Mouse (Mus musculus) midbrain, embryonic 10.5 days (tissue): ENCODE results near the gene 4933427D14Rik. TPM values are rescaled to one million over a fixed set of nuclear protein-coding genes. Genes with fewer than 3 reads are reported as not detected.
"Not testable (repeated sequence)": the region's sequence is repeated elsewhere in the genome, so short reads cannot be mapped to it uniquely, and the experiment has no call there.

Experiments
- DNase-seq: peaks from one replicate; pipeline ENCODE4 v3.0.0-alpha.2; 2017; ENCODE audit warnings: low spot score
- H3K27ac ChIP-seq: fragments of 300-500 bp; sonication (generic); replicated peaks from 2 replicates; pipeline ENCODE4 v1.5.1; 2016; ENCODE audit warnings: mild to moderate bottlenecking
- H3K27me3 ChIP-seq: fragments of 300-500 bp; sonication (generic); 2 replicates; pipeline ENCODE4 v1.6.1; 2016; ENCODE audit warnings: low read depth, mild to moderate bottlenecking; ENCODE audit not compliant: poor library complexity, severe bottlenecking
- H3K36me3 ChIP-seq: fragments of 300-500 bp; sonication (generic); 2 replicates; pipeline ENCODE4 v1.6.1; 2016; ENCODE audit warnings: mild to moderate bottlenecking, moderate library complexity
- H3K4me1 ChIP-seq: fragments of 300-500 bp; sonication (generic); 2 replicates; pipeline ENCODE4 v1.6.1; 2016
- H3K4me3 ChIP-seq: fragments of 300-500 bp; sonication (generic); 2 replicates; pipeline ENCODE4 v1.5.1; 2016; ENCODE audit warnings: mild to moderate bottlenecking, moderate library complexity
- H3K9me3 ChIP-seq: fragments of 300-500 bp; sonication (generic); replicated peaks from 2 replicates; pipeline ENCODE4 v1.6.1; 2016; ENCODE audit warnings: mild to moderate bottlenecking
- WGBS: fragments of 180-500 bp; shearing (Covaris S2); methylation state at CpG from one replicate; pipeline ENCODE4 v1.1.7; 2016; 5-methylcytosine and 5-hydroxymethylcytosine counted together
- polyA plus RNA-seq: library from polyadenylated mRNA; unstranded; fragments of >200 nt; fragmentation: Nextera tagmentation; extraction: Ambion mirVana; gene quantifications from 2 replicates; pipeline ENCODE4 v1.2.1, GENCODE M21; 2016

Gene 4933427D14Rik
- polyA plus RNA-seq, 1 experiment from 2014 or later, result 19.0 TPM

- Histone ChIP-seq H3K27me3 (no peaks in the 10 kb centered on the region), H3K4me3 (no peak overlapping the region), H3K4me1 (no peaks in the 10 kb centered on the region), H3K36me3 (peaks cover 78% of the 10 kb centered on the region), H3K9me3 (no peaks in the 10 kb centered on the region), H3K27ac (no peak overlapping the region)
- no peak for DNase-seq
- 89% methylated on average over 4 of the region's 4 CpGs for WGBS
These were observed 23.0 kb downstream of the 4933427D14Rik start for GRCm38 (mm10) chr11:72184252-72184651.

GRCm38 (mm10) chr11:72181136-72181535, 26.1 kb downstream of the 4933427D14Rik start:
- WGBS, result 89% methylated on average over 4 of the region's 4 CpGs
- DNase-seq, result no peak
- Histone ChIP-seq H3K9me3 (no peaks in the 10 kb centered on the region), H3K27ac (no peak overlapping the region), H3K27me3 (no peaks in the 10 kb centered on the region), H3K4me3 (no peak overlapping the region), H3K4me1 (peaks cover 16% of the 10 kb centered on the region), H3K36me3 (peaks cover 80% of the 10 kb centered on the region)

- Histone ChIP-seq H3K4me1 (peaks cover 16% of the 10 kb centered on the region), H3K4me3 (no peak overlapping the region), H3K36me3 (peaks cover 81% of the 10 kb centered on the region), H3K27me3 (no peaks in the 10 kb centered on the region), H3K27ac (no peak overlapping the region), H3K9me3 (no peaks in the 10 kb centered on the region)
- DNase-seq, result no peak
- WGBS, result 94% methylated on average over 5 of the region's 5 CpGs
These were observed 26.7 kb downstream of the 4933427D14Rik start for GRCm38 (mm10) chr11:72180556-72180955.

- Histone ChIP-seq H3K4me1 (peaks cover 16% of the 10 kb centered on the region), H3K27me3 (no peaks in the 10 kb centered on the region), H3K27ac (no peak overlapping the region), H3K9me3 (no peaks in the 10 kb centered on the region), H3K4me3 (no peak overlapping the region), H3K36me3 (peaks cover 96% of the 10 kb centered on the region)
- no peak for DNase-seq
- WGBS, result 31% methylated on average over 3 of the region's 3 CpGs
These were observed 30.7 kb downstream of the 4933427D14Rik start for GRCm38 (mm10) chr11:72176553-72176952.

GRCm38 (mm10) chr11:72175966-72176365, 31.3 kb downstream of the 4933427D14Rik start:
- no peak for DNase-seq
- H3K4me1 ChIP-seq, result peaks cover 16% of the 10 kb centered on the region
- no peak overlapping the region for H3K27ac ChIP-seq
- H3K9me3 ChIP-seq, result no peaks in the 10 kb centered on the region
- H3K36me3 ChIP-seq, result peaks cover 91% of the 10 kb centered on the region
- no peak overlapping the region for H3K4me3 ChIP-seq
- H3K27me3 ChIP-seq, result no peaks in the 10 kb centered on the region
- 81% methylated on average over 5 of the region's 5 CpGs for WGBS

- Histone ChIP-seq H3K4me1 (peaks cover 16% of the 10 kb centered on the region), H3K4me3 (no peak overlapping the region), H3K36me3 (peaks cover 93% of the 10 kb centered on the region), H3K9me3 (no peaks in the 10 kb centered on the region), H3K27ac (no peak overlapping the region), H3K27me3 (no peaks in the 10 kb centered on the region)
- 95% methylated on average over 6 of the region's 6 CpGs for WGBS
- no peak for DNase-seq
These were observed 32.5 kb downstream of the 4933427D14Rik start for GRCm38 (mm10) chr11:72174721-72175120.

GRCm38 (mm10) chr11:72173506-72173905, 33.8 kb downstream of the 4933427D14Rik start:
- DNase-seq, result no peak
- no peak overlapping the region for H3K27ac ChIP-seq
- H3K9me3 ChIP-seq, result no peaks in the 10 kb centered on the region
- whole genome bisulfite sequencing, result 90% methylated on average over 5 of the region's 5 CpGs
- H3K4me3 ChIP-seq, result no peak overlapping the region
- H3K36me3 ChIP-seq, result peaks cover 93% of the 10 kb centered on the region
- no peaks in the 10 kb centered on the region for H3K27me3 ChIP-seq
- peaks cover 16% of the 10 kb centered on the region for H3K4me1 ChIP-seq

- peaks cover 91% of the 10 kb centered on the region for H3K36me3 ChIP-seq
- not testable (repeated sequence) for H3K27ac ChIP-seq, H3K27me3 ChIP-seq, H3K4me1 ChIP-seq, DNase-seq, H3K4me3 ChIP-seq, H3K9me3 ChIP-seq
- WGBS, result 82% methylated on average over 4 of the region's 4 CpGs
These were observed 35.4 kb downstream of the 4933427D14Rik start for GRCm38 (mm10) chr11:72171906-72172305.

- H3K4me1 ChIP-seq, result no peaks in the 10 kb centered on the region
- H3K27me3 ChIP-seq, result no peaks in the 10 kb centered on the region
- no peak overlapping the region for H3K27ac ChIP-seq
- no peak for DNase-seq
- H3K9me3 ChIP-seq, result no peaks in the 10 kb centered on the region
- WGBS, result 76% methylated on average over 4 of the region's 4 CpGs
- peaks cover 91% of the 10 kb centered on the region for H3K36me3 ChIP-seq
- no peak overlapping the region for H3K4me3 ChIP-seq
These were observed 37.4 kb downstream of the 4933427D14Rik start for GRCm38 (mm10) chr11:72169871-72170270.

- Histone ChIP-seq H3K9me3 (no peaks in the 10 kb centered on the region), H3K27ac (no peak overlapping the region), H3K27me3 (no peaks in the 10 kb centered on the region), H3K4me1 (no peaks in the 10 kb centered on the region), H3K36me3 (peaks cover 92% of the 10 kb centered on the region), H3K4me3 (no peak overlapping the region)
- DNase-seq, result no peak
- 97% methylated on average over 2 of the region's 2 CpGs for WGBS
These were observed 44.1 kb downstream of the 4933427D14Rik start for GRCm38 (mm10) chr11:72163198-72163597.

- Histone ChIP-seq H3K36me3 (peaks cover 83% of the 10 kb centered on the region), H3K27ac (no peak overlapping the region), H3K9me3 (no peaks in the 10 kb centered on the region), H3K4me1 (peaks cover 11% of the 10 kb centered on the region), H3K4me3 (no peak overlapping the region), H3K27me3 (no peaks in the 10 kb centered on the region)
- 85% methylated on average over 2 of the region's 2 CpGs for WGBS
- DNase-seq, result no peak
These were observed 50.6 kb downstream of the 4933427D14Rik start for GRCm38 (mm10) chr11:72156624-72157023.

GRCm38 (mm10) chr11:72155981-72156428, 51.3 kb downstream of the 4933427D14Rik start:
- H3K27ac ChIP-seq, result no peak overlapping the region
- H3K27me3 ChIP-seq, result no peaks in the 10 kb centered on the region
- H3K4me1 ChIP-seq, result peaks cover 17% of the 10 kb centered on the region
- DNase-seq, result no peak
- no peaks in the 10 kb centered on the region for H3K9me3 ChIP-seq
- H3K4me3 ChIP-seq, result no peak overlapping the region
- WGBS, result 94% methylated on average over 4 of the region's 4 CpGs
- peaks cover 81% of the 10 kb centered on the region for H3K36me3 ChIP-seq

- DNase-seq, result no peak
- Histone ChIP-seq H3K4me3 (no peak overlapping the region), H3K36me3 (peaks cover 77% of the 10 kb centered on the region), H3K27me3 (no peaks in the 10 kb centered on the region), H3K9me3 (no peaks in the 10 kb centered on the region), H3K4me1 (peaks cover 18% of the 10 kb centered on the region), H3K27ac (peak overlapping the region; percentile 49)
- 73% methylated on average over 11 of the region's 11 CpGs for WGBS
These were observed 51.9 kb downstream of the 4933427D14Rik start for GRCm38 (mm10) chr11:72155186-72155980.
